Mouse (Mus musculus) urinary bladder, adult 2 months (tissue): Measurements from ENCODE around the gene Coro1a. TPM values are rescaled to one million over a fixed set of nuclear protein-coding genes. Genes with fewer than 3 reads are reported as not detected.
"Not testable (repeated sequence)": the region's sequence is repeated elsewhere in the genome, so short reads cannot be mapped to it uniquely, and the experiment has no call there.

Source experiments
- DNase-seq: peaks from one replicate; pipeline ENCODE4 v3.0.0; 2022; ENCODE audit warnings: low spot score
- polyA plus RNA-seq: library from polyadenylated mRNA; depleted of rRNA; stranded (reverse); fragments of >200 nt; gene quantifications from 2 replicates; pipeline ENCODE4 v1.2.3, GENCODE M21; 2012; rRNA removed

The Coro1a gene
- polyA plus RNA-seq: 34.8 and 39.4 TPM in 2 replicates

- no peak for DNase-seq
These were observed at the start of gene Coro1a for GRCm38 (mm10) chr7:126707442-126708174. Gene Coro1a (minus strand): TSS chr7:126707787.

GRCm38 (mm10) chr7:126754866-126755265, 47.3 kb upstream of the Coro1a start:
- no peak for DNase-seq

GRCm38 (mm10) chr7:126749582-126750343, 42.2 kb upstream of the Coro1a start:
- no peak for DNase-seq

GRCm38 (mm10) chr7:126748824-126749223, 41.2 kb upstream of the Coro1a start:
- no peak for DNase-seq

GRCm38 (mm10) chr7:126746798-126747197, 39.2 kb upstream of the Coro1a start:
- no peak for DNase-seq

GRCm38 (mm10) chr7:126746066-126746465, 38.5 kb upstream of the Coro1a start:
- DNase-seq: no peak

- no peak for DNase-seq
These were observed 34.4 kb upstream of the Coro1a start for GRCm38 (mm10) chr7:126741964-126742482.

GRCm38 (mm10) chr7:126741452-126741851, 33.9 kb upstream of the Coro1a start:
- no peak for DNase-seq

GRCm38 (mm10) chr7:126740977-126741376, 33.4 kb upstream of the Coro1a start:
- no peak for DNase-seq

GRCm38 (mm10) chr7:126740132-126740735, 32.6 kb upstream of the Coro1a start:
- no peak for DNase-seq

- DNase-seq: no peak
These were observed 32.0 kb upstream of the Coro1a start for GRCm38 (mm10) chr7:126739551-126739950.

GRCm38 (mm10) chr7:126736122-126736521, 28.5 kb upstream of the Coro1a start:
- no peak for DNase-seq

GRCm38 (mm10) chr7:126730256-126730789, 22.7 kb upstream of the Coro1a start:
- not testable (repeated sequence) for DNase-seq

GRCm38 (mm10) chr7:126725667-126726066, 18.1 kb upstream of the Coro1a start:
- DNase-seq: no peak

GRCm38 (mm10) chr7:126725077-126725476, 17.5 kb upstream of the Coro1a start:
- DNase-seq: no peak

- DNase-seq: no peak
These were observed 14.0 kb upstream of the Coro1a start for GRCm38 (mm10) chr7:126721635-126722034.

GRCm38 (mm10) chr7:126718787-126719337, 11.3 kb upstream of the Coro1a start:
- no peak for DNase-seq

GRCm38 (mm10) chr7:126717566-126717965, 10.0 kb upstream of the Coro1a start:
- DNase-seq: no peak

- no peak for DNase-seq
These were observed 8.1 kb upstream of the Coro1a start for GRCm38 (mm10) chr7:126715679-126716078.

- DNase-seq: no peak
These were observed 4.3 kb upstream of the Coro1a start for GRCm38 (mm10) chr7:126711910-126712309.

- DNase-seq: no peak
These were observed 2.7 kb upstream of the Coro1a start for GRCm38 (mm10) chr7:126710266-126710665.
